Mouse (Mus musculus) MEL (cell line): ENCODE data around the gene Inhbe. TPM values are rescaled to one million over a fixed set of nuclear protein-coding genes. Genes with fewer than 3 reads are reported as not detected.

Experiments used
- DNase-seq: peaks from one replicate; pipeline ENCODE4 v3.0.0; 2011; ENCODE audit warnings: low read depth, low spot score
- H3K27ac ChIP-seq: 2 replicates; pipeline ENCODE4 v1.5.1; 2012; ENCODE audit warnings: low read depth, mild to moderate bottlenecking, control low read depth, low read length, moderate library complexity; ENCODE audit not compliant: control insufficient read depth
- H3K27me3 ChIP-seq, 2 experiments: fragments of 150-350 bp in 1 of 2; sonication (generic) in 1 of 2; 2 replicates each; pipeline ENCODE4 v1.6.1; 2012; ENCODE audit warnings: low read length in 2 of 2, mild to moderate bottlenecking in 2 of 2, improper control_type of control experiment in 1 of 2, moderate library complexity in 1 of 2; ENCODE audit not compliant: insufficient read depth in 2 of 2, control insufficient read depth in 1 of 2
- H3K36me3 ChIP-seq, 2 experiments: 2 replicates each; pipeline ENCODE4 v1.6.1; 2012 to 2014; ENCODE audit warnings: low read length in 2 of 2, improper control_type of control experiment in 1 of 2, inconsistent platforms in 1 of 2, mild to moderate bottlenecking in 1 of 2; ENCODE audit not compliant: insufficient read depth in 2 of 2, control insufficient read depth in 1 of 2
- H3K4me1 ChIP-seq, 2 experiments: fragments of 150-350 bp in 1 of 2; sonication (generic) in 1 of 2; 2 replicates each; pipeline ENCODE4 v1.6.1; 2012; ENCODE audit warnings: low read length in 2 of 2, improper control_type of control experiment in 1 of 2, mild to moderate bottlenecking in 1 of 2; ENCODE audit not compliant: insufficient read depth in 2 of 2, control insufficient read depth in 1 of 2
- H3K4me3 ChIP-seq, 2 experiments: fragments of 150-350 bp in 1 of 2; sonication (generic) in 1 of 2; 2 replicates each; pipeline ENCODE4 v1.5.1; 2012; ENCODE audit warnings: low read depth in 2 of 2, low read length in 2 of 2, mild to moderate bottlenecking in 2 of 2, moderate library complexity in 2 of 2, control low read depth in 1 of 2, improper control_type of control experiment in 1 of 2; ENCODE audit not compliant: control insufficient read depth in 1 of 2, insufficient read depth in 1 of 2
- H3K79me2 ChIP-seq: 2 replicates; pipeline ENCODE4 v1.6.1; 2012; ENCODE audit warnings: mild to moderate bottlenecking, low read length, moderate library complexity; ENCODE audit not compliant: control insufficient read depth, poor library complexity, insufficient read depth
- H3K9ac ChIP-seq: 2 replicates; pipeline ENCODE4 v1.6.1; 2012; ENCODE audit warnings: low read depth, mild to moderate bottlenecking, control low read depth, low read length, moderate library complexity; ENCODE audit not compliant: control insufficient read depth, poor library complexity, severe bottlenecking
- H3K9me3 ChIP-seq: fragments of 150-350 bp; sonication (generic); replicated peaks from 2 replicates; pipeline ENCODE4 v1.6.1; 2012; ENCODE audit warnings: mild to moderate bottlenecking, low read length, improper control_type of control experiment, moderate library complexity; ENCODE audit not compliant: insufficient read depth
- BHLHE40 ChIP-seq: IDR thresholded peaks from 2 replicates; pipeline ENCODE4 v1.6.1; 2012; ENCODE audit warnings: low read depth, mild to moderate bottlenecking, inconsistent platforms, low read length, improper control_type of control experiment, borderline replicate concordance
- CHD1 ChIP-seq: IDR thresholded peaks from 2 replicates; pipeline ENCODE4 v1.6.1; 2012; ENCODE audit warnings: low read depth, mild to moderate bottlenecking, inconsistent platforms, low read length, improper control_type of control experiment
- CHD2 ChIP-seq: IDR thresholded peaks from 2 replicates; pipeline ENCODE4 v1.6.1; 2011; ENCODE audit warnings: low read length, improper control_type of control experiment
- ELF1 ChIP-seq: IDR thresholded peaks from 2 replicates; pipeline ENCODE4 v1.6.1; 2014; ENCODE audit warnings: low read depth, mild to moderate bottlenecking, inconsistent platforms, low read length, improper control_type of control experiment, moderate library complexity
- EP300 ChIP-seq, 2 experiments: IDR thresholded peaks; 2 replicates each; pipeline ENCODE4 v1.6.1; 2011; ENCODE audit warnings: improper control_type of control experiment in 2 of 2, low read length in 2 of 2, low read depth in 1 of 2, mild to moderate bottlenecking in 1 of 2
- ETS1 ChIP-seq: IDR thresholded peaks from 2 replicates; pipeline ENCODE4 v1.6.1; 2012; ENCODE audit warnings: low read depth, mild to moderate bottlenecking, inconsistent platforms, low read length, improper control_type of control experiment, moderate library complexity
- GABPA ChIP-seq: IDR thresholded peaks from 2 replicates; pipeline ENCODE4 v1.6.1; 2012; ENCODE audit warnings: low read depth, mild to moderate bottlenecking, inconsistent platforms, low read length, improper control_type of control experiment, moderate library complexity
- HCFC1 ChIP-seq: IDR thresholded peaks from 2 replicates; pipeline ENCODE4 v1.6.1; 2012; ENCODE audit warnings: low read depth, mild to moderate bottlenecking, inconsistent platforms, low read length, improper control_type of control experiment, moderate library complexity
- KAT2A ChIP-seq: conservative IDR thresholded peaks from 2 replicates; pipeline ENCODE4 v1.6.1; 2012; ENCODE audit warnings: low read depth, low read length, improper control_type of control experiment, inconsistent platforms
- MAX ChIP-seq: IDR thresholded peaks from 2 replicates; pipeline ENCODE4 v1.6.1; 2011; ENCODE audit warnings: low read length, improper control_type of control experiment
- MAZ ChIP-seq: IDR thresholded peaks from 2 replicates; pipeline ENCODE4 v1.6.1; 2012; ENCODE audit warnings: low read depth, mild to moderate bottlenecking, inconsistent platforms, low read length, improper control_type of control experiment
- MEF2A ChIP-seq: IDR thresholded peaks from 2 replicates; pipeline ENCODE4 v1.6.1; 2014; ENCODE audit warnings: low read depth, mild to moderate bottlenecking, inconsistent platforms, low read length, improper control_type of control experiment; ENCODE audit not compliant: poor library complexity, insufficient replicate concordance, severe bottlenecking; ENCODE audit errors: extremely low read depth
- MXI1 ChIP-seq: IDR thresholded peaks from 2 replicates; pipeline ENCODE4 v1.6.1; 2011; ENCODE audit warnings: mild to moderate bottlenecking, low read depth, low read length, improper control_type of control experiment
- MYB ChIP-seq: IDR thresholded peaks from 2 replicates; pipeline ENCODE4 v1.6.1; 2011; ENCODE audit warnings: mild to moderate bottlenecking, low read depth, low read length, improper control_type of control experiment
- MYC ChIP-seq: IDR thresholded peaks from 2 replicates; pipeline ENCODE4 v1.6.1; 2011; ENCODE audit warnings: low read depth, mild to moderate bottlenecking, low read length, improper control_type of control experiment, moderate library complexity
- NELFE ChIP-seq: IDR thresholded peaks from 2 replicates; pipeline ENCODE4 v1.6.1; 2011; ENCODE audit warnings: low read depth, low read length, improper control_type of control experiment
- NRF1 ChIP-seq: IDR thresholded peaks from 2 replicates; pipeline ENCODE4 v1.6.1; 2014; ENCODE audit warnings: low read depth, mild to moderate bottlenecking, inconsistent platforms, low read length, improper control_type of control experiment, moderate library complexity; ENCODE audit not compliant: poor library complexity, insufficient read depth, severe bottlenecking
- POLR2A ChIP-seq, 2 experiments: IDR thresholded peaks; 2 replicates each; pipeline ENCODE4 v1.6.1; 2011 to 2012; ENCODE audit warnings: low read length in 2 of 2, mild to moderate bottlenecking in 2 of 2, control low read depth in 1 of 2, improper control_type of control experiment in 1 of 2, low read depth in 1 of 2, moderate library complexity in 1 of 2; ENCODE audit not compliant: control insufficient read depth in 1 of 2, insufficient read depth in 1 of 2, poor library complexity in 1 of 2
- POLR2AphosphoS5 ChIP-seq: IDR thresholded peaks from 2 replicates; pipeline ENCODE4 v1.6.1; 2012; ENCODE audit warnings: low read depth, borderline replicate concordance, mild to moderate bottlenecking, inconsistent platforms, low read length, moderate library complexity, mixed read lengths
- RCOR1 ChIP-seq: IDR thresholded peaks from 2 replicates; pipeline ENCODE4 v1.6.1; 2012; ENCODE audit warnings: low read depth, mild to moderate bottlenecking, inconsistent platforms, low read length, improper control_type of control experiment
- SIN3A ChIP-seq: IDR thresholded peaks from 2 replicates; pipeline ENCODE4 v1.6.1; 2012; ENCODE audit warnings: low read length, improper control_type of control experiment, inconsistent platforms
- SMC3 ChIP-seq: IDR thresholded peaks from 2 replicates; pipeline ENCODE4 v1.6.1; 2011; ENCODE audit warnings: low read depth, low read length, improper control_type of control experiment
- TAL1 ChIP-seq: IDR thresholded peaks from 2 replicates; pipeline ENCODE4 v1.6.1; 2012; ENCODE audit warnings: mild to moderate bottlenecking, inconsistent platforms, low read length, moderate library complexity, mixed read lengths
- TBP ChIP-seq: IDR thresholded peaks from 2 replicates; pipeline ENCODE4 v1.8.0; 2011; ENCODE audit warnings: low read depth, low read length, improper control_type of control experiment
- TCF12 ChIP-seq: IDR thresholded peaks from 2 replicates; pipeline ENCODE4 v1.6.1; 2014; ENCODE audit warnings: low read depth, mild to moderate bottlenecking, inconsistent platforms, low read length, improper control_type of control experiment, moderate library complexity
- UBTF ChIP-seq: IDR thresholded peaks from 2 replicates; pipeline ENCODE4 v1.6.1; 2012; ENCODE audit warnings: low read depth, mild to moderate bottlenecking, inconsistent platforms, low read length, improper control_type of control experiment, moderate library complexity, borderline replicate concordance; ENCODE audit not compliant: insufficient read depth
- USF1 ChIP-seq: IDR thresholded peaks from 2 replicates; pipeline ENCODE4 v1.6.1; 2014; ENCODE audit warnings: low read depth, mild to moderate bottlenecking, inconsistent platforms, low read length, improper control_type of control experiment, moderate library complexity
- ZC3H11A ChIP-seq: IDR thresholded peaks from 2 replicates; pipeline ENCODE4 v1.6.1; 2012; ENCODE audit warnings: low read depth, mild to moderate bottlenecking, inconsistent platforms, low read length, improper control_type of control experiment
- ZKSCAN1 ChIP-seq: IDR thresholded peaks from 2 replicates; pipeline ENCODE4 v1.6.1; 2012; ENCODE audit warnings: low read depth, mild to moderate bottlenecking, inconsistent platforms, low read length, improper control_type of control experiment, moderate library complexity
- ZNF384 ChIP-seq: IDR thresholded peaks from 2 replicates; pipeline ENCODE4 v1.6.1; 2012; ENCODE audit warnings: low read depth, mild to moderate bottlenecking, inconsistent platforms, low read length, improper control_type of control experiment
- polyA plus RNA-seq, 2 experiments: library from polyadenylated mRNA; stranded (reverse) in 1 of 2; unstranded in 1 of 2; fragments of >175 nt in 1 of 2; fragments of >200 nt in 1 of 2; gene quantifications; 2 replicates each; pipeline versions ENCODE4 v1.2.1 to v1.2.4; 2012; ENCODE audit warnings: low replicate concordance in 2 of 2, low read depth in 1 of 2; ENCODE audit not compliant: insufficient read length in 2 of 2, insufficient read depth in 1 of 2, missing spikeins in 1 of 2
- total RNA-seq: library from RNA; depleted of rRNA; stranded (reverse); fragments of 300-350 nt; gene quantifications from 2 replicates; pipeline ENCODE4 v1.2.3, GENCODE M21; 2012

Inhbe gene
- total and polyA plus RNA-seq, 3 experiments: 0.03 TPM; not detected in 2

DNA sequence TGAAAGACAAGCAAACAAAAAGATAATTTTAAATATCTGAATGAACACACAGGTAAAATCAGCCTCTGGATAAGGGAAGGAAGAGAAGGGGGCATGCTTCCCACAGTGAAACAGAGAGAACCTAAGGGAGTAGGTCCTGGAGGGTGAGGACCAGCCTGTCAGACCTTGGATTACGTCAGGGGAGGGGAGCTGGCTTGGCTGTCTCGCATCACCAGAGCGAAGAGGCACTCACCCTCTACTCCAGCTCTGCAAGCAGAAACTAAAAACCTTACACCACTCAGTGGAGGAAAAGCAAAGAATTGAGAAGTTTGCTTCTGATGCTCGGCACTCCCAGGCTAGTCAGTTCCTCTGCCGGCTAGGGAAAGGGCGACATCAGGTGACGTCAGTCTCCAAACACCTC lies 34.2 kb downstream of the Inhbe start:
- Histone ChIP-seq H3K79me2 (peaks cover 2% of the 10 kb centered on the region; the same call in 1 of the 2 replicates), H3K27ac (no peak overlapping the region), H3K36me3 (peaks cover 0 to 19% of the 10 kb centered on the region in 2 experiments; a peak in 2 of 4 replicates), H3K27me3 (no peaks in the 10 kb centered on the region), H3K9me3 (no peaks in the 10 kb centered on the region), H3K4me3 (no peak overlapping the region), H3K4me1 (peaks cover 15 to 33% of the 10 kb centered on the region in 2 experiments), H3K9ac (no peak overlapping the region)
- DNase-seq: no peak
- no peak for TF ChIP-seq ETS1

- no peaks in the 10 kb centered on the region for H3K79me2 ChIP-seq
- H3K27me3 ChIP-seq: no peaks in the 10 kb centered on the region
- H3K4me3 ChIP-seq: peak overlapping the region in 1 of 2 experiments; percentile 29; a peak in 2 of 4 replicates
- TF ChIP-seq UBTF (no peak), SMC3 (no peak), MYC (peak; percentile 78), KAT2A (no peak), RCOR1 (no peak; the same call in 1 of the 2 replicates), SIN3A (peak; percentile 61), CHD2 (no peak), TBP (peak; percentile 69), MEF2A (no peak), MAZ (no peak), MAX (peak; percentile 62), MYB (no peak), ZKSCAN1 (no peak), ZNF384 (no peak), CHD1 (no peak), POLR2AphosphoS5 (no peak), EP300 (IDR thresholded peaks at IDR 0.05; ENCODE audit: low read depth in 1 of 2, low read length in 2 of 2) (peak in 1 of 2 experiments; percentile 64; a peak in 2 of 4 replicates), ELF1 (no peak), ZC3H11A (no peak), NRF1 (no peak), TAL1 (no peak), ETS1 (peak; percentile 74), GABPA (no peak), USF1 (peak; percentile 31; the same call in 1 of the 2 replicates), BHLHE40 (peak; percentile 53; the same call in 1 of the 2 replicates), HCFC1 (no peak), MXI1 (peak; percentile 86; the same call in 1 of the 2 replicates), POLR2A (IDR thresholded peaks at IDR 0.05; ENCODE audit: control insufficient read depth in 1 of 2, insufficient read depth in 1 of 2, low read depth in 1 of 2, low read length in 2 of 2, poor library complexity in 1 of 2) (peak in 1 of 2 experiments; percentile 51; a peak in 1 of 4 replicates), NELFE (peak; percentile 42), TCF12 (0 out of 2 replicates have a peak, but pooled peaks have one; percentile 45)
- H3K4me1 ChIP-seq: peaks cover 9 to 27% of the 10 kb centered on the region in 2 experiments
- H3K9me3 ChIP-seq: no peaks in the 10 kb centered on the region
- H3K27ac ChIP-seq: peak overlapping the region; percentile 94
- H3K9ac ChIP-seq: peak overlapping the region; percentile 45
- peak; percentile 87 for DNase-seq
- peaks cover 0 to 17% of the 10 kb centered on the region in 2 experiments; a peak in 2 of 4 replicates for H3K36me3 ChIP-seq
These were observed 36.2 kb downstream of the Inhbe start for GRCm38 (mm10) chr10:127318009-127318408.
